Mouse (Mus musculus) cerebellum, adult 2 months (tissue): ENCODE results near the gene Nrxn3.

ENCODE experiments used
- CTCF ChIP-seq: fragments of 200-500 bp; IDR thresholded peaks from 2 replicates; pipeline ENCODE4 v1.5.1; 2011; ENCODE audit warnings: low read depth, mild to moderate bottlenecking, control low read depth, low read length, moderate library complexity, borderline replicate concordance; ENCODE audit not compliant: insufficient read depth
- POLR2A ChIP-seq: fragments of 200-500 bp; IDR thresholded peaks from 2 replicates; pipeline ENCODE4 v1.6.1; 2011; ENCODE audit warnings: low read length, control low read depth, borderline replicate concordance; ENCODE audit not compliant: insufficient read depth

DNA sequence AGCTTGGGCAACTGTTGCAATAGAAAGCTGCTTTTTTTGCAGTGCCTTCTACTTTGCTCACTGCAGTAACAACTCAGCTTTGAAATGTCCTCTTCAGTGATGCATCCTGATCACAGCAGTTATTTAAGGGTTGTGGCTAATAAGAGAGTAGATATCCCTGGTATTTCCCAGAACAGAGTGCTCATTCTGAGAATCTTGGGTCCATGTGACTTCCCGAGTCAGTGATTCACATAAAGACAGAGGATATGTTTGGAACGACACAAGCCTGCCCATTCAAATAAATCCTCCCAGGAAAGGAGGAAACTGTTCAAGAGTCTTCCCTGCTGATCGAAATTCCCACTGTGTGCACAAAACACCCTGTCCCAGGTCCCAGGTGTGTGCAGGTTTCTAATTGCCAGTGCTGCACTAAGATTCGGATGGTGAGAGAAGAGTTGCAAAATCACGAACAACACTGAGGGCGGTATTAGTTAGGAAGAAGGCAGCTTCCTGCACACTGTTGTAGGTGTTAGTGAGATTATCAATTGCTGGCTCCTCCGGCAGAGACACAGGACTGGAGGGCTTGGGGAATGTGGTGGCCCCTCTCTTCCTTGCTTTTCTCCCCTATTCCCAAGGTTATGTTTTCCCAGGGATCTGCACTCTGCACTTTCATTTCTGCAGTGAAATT lies 230.4 kb downstream of the Nrxn3 start:
- TF ChIP-seq CTCF = no peak
- TF ChIP-seq POLR2A = no peak
